Mouse (Mus musculus) thymus, postnatal 4 days (tissue): ENCODE measurements at regions not wholly inside any gene's neighbourhood (a gene's known extent, or its start where the extent isn't known, plus 50 kb on each side); places are given as distances from the start of the nearest gene placed in this dataset.

Experiments used
- DNase-seq: peaks from one replicate; pipeline ENCODE4 v3.0.0; 2021

- no peak for DNase-seq
These were observed 57.0 kb downstream of the Rps29 start for GRCm38 (mm10) chr12:69101965-69102364.

- DNase-seq, result no peak
These were observed 64.1 kb downstream of the Rps29 start for GRCm38 (mm10) chr12:69094856-69095255.

GRCm38 (mm10) chr12:69093073-69093797, 65.8 kb downstream of the Rps29 start:
- DNase-seq, result peak; percentile 36

- no peak for DNase-seq
These were observed 70.9 kb downstream of the Rps29 start for GRCm38 (mm10) chr12:69087928-69088609.

- DNase-seq, result no peak
These were observed 73.3 kb downstream of the Rps29 start for GRCm38 (mm10) chr12:69085522-69086179.

- DNase-seq, result no peak
These were observed 74.3 kb downstream of the Rps29 start for GRCm38 (mm10) chr12:69084656-69085055.

GRCm38 (mm10) chr12:69082051-69082450, 76.9 kb downstream of the Rps29 start:
- no peak for DNase-seq

GRCm38 (mm10) chr12:69039553-69039952, 119.4 kb downstream of the Rps29 start:
- DNase-seq, result no peak

GRCm38 (mm10) chr12:69023594-69023993, 135.4 kb downstream of the Rps29 start:
- no peak for DNase-seq

GRCm38 (mm10) chr12:69016705-69017306, 142.2 kb downstream of the Rps29 start:
- DNase-seq, result no peak

GRCm38 (mm10) chr12:69005141-69005540, 153.8 kb downstream of the Rps29 start:
- DNase-seq, result no peak

GRCm38 (mm10) chr12:69002106-69002505, 156.9 kb downstream of the Rps29 start:
- no peak for DNase-seq

- DNase-seq, result no peak
These were observed 161.7 kb downstream of the Rps29 start for GRCm38 (mm10) chr12:68997259-68997658.

GRCm38 (mm10) chr12:68996740-68997139, 162.2 kb downstream of the Rps29 start:
- DNase-seq, result no peak

GRCm38 (mm10) chr12:68980640-68981039, 178.3 kb downstream of the Rps29 start:
- no peak for DNase-seq

- DNase-seq, result no peak
These were observed 178.8 kb downstream of the Rps29 start for GRCm38 (mm10) chr12:68980173-68980572.

- DNase-seq, result no peak
These were observed 179.8 kb downstream of the Rps29 start for GRCm38 (mm10) chr12:68979232-68979631.

- no peak for DNase-seq
These were observed 181.7 kb downstream of the Rps29 start for GRCm38 (mm10) chr12:68977276-68977675.

GRCm38 (mm10) chr12:68947240-68947639, 211.7 kb downstream of the Rps29 start:
- DNase-seq, result no peak

GRCm38 (mm10) chr12:68910590-68910989, 248.4 kb downstream of the Rps29 start:
- no peak for DNase-seq

GRCm38 (mm10) chr12:68904770-68905169, 254.2 kb downstream of the Rps29 start:
- DNase-seq, result no peak

- DNase-seq, result no peak
These were observed 269.8 kb downstream of the Rps29 start for GRCm38 (mm10) chr12:68889141-68889540.

GRCm38 (mm10) chr12:68882503-68882902, 276.5 kb downstream of the Rps29 start:
- no peak for DNase-seq

- no peak for DNase-seq
These were observed 279.6 kb downstream of the Rps29 start for GRCm38 (mm10) chr12:68879425-68879824.
